Mouse (Mus musculus): ENCODE measurements around the gene Lysmd1.
"Not testable (repeated sequence)": the region's sequence is repeated elsewhere in the genome, so short reads cannot be mapped to it uniquely, and the experiment has no call there.

Lysmd1 gene

DNA sequence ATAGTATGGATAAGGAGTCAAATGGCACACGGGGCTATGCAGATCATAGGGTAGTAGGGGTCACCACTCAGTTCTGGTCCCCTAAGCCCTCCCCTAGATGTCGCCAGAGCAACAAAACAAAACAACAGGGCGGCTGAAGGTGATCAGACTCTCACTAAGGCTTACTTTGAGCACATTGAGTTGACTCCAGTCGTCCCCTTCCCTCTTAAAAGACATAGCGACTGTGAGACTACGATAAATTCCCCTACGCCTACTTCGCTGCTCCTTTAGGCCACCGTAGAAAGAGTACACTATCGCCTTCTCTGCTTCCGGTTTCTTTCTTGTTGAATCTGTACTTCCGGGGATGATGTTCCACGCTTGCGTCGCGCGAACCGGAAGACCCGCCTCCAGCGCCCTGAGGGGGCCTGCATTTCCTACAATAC lies at the start of gene Lysmd1, which contains the start of gene Scnm1:
Gene Lysmd1 (plus strand): TSS at position 409 of the 422 bp plus-strand sequence.
Gene Scnm1 (minus strand): TSS at position 332 of the 422 bp plus-strand sequence.
- peak; percentile 84 to 92 for DNase-seq

DNA sequence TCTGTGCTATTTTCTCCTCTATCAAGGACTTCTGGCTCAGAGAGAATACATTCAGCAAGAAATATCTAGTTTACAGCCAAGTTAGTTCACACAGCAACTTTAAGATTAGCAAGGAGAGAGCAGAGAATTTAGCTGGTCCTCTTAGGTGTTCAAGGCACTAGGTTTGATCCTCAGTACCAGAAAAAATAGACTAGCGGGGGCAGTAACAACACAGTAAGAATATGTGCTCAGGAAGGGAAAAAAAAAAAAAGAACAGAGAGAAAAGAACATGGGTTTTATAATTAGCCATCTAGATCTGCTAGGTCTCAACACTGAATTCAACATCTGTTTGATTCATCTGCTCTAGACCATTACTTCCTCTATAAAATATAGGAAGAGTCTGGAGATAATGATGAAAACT lies 45.8 kb upstream of the Lysmd1 start:
- no peak for DNase-seq

DNA sequence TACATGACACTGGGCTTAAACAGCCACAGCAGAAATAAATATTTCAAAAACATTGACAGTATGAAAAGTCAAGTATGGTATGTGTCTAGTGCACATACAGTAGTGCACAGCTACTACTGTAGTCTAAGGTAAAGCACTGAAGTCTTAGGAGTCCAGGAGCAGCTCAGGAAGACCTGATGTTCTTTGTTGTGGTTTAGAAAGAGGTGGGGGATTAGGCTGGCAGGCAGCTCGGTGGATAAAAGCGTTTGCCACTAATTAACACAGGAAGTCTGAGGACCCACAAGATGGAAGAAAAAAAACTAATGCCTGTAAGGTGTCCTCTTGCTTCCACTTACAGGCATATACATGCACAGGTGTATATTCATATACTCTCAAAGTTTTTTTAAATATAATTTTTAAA lies 33.0 kb upstream of the Lysmd1 start:
- DNase-seq: no peak

DNA sequence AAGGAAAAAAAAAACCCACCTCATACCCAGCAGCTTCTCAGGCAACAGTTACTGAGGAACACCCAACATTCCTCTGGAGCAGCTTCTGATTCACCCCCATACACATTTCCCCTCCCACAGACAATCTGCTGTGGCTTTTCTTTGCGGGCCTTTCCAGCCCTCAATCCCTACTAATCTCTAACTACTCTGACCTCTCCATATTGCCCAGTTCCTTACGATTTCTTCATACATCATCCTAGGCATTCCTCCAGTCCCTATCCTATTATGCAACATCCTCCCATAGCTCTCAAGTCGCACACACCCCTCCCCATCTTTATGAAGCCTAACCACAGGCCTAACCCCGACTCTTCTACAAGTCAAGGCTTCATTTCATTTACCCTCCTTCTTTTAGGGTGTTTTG lies 28.8 kb upstream of the Lysmd1 start:
- DNase-seq: no peak

DNA sequence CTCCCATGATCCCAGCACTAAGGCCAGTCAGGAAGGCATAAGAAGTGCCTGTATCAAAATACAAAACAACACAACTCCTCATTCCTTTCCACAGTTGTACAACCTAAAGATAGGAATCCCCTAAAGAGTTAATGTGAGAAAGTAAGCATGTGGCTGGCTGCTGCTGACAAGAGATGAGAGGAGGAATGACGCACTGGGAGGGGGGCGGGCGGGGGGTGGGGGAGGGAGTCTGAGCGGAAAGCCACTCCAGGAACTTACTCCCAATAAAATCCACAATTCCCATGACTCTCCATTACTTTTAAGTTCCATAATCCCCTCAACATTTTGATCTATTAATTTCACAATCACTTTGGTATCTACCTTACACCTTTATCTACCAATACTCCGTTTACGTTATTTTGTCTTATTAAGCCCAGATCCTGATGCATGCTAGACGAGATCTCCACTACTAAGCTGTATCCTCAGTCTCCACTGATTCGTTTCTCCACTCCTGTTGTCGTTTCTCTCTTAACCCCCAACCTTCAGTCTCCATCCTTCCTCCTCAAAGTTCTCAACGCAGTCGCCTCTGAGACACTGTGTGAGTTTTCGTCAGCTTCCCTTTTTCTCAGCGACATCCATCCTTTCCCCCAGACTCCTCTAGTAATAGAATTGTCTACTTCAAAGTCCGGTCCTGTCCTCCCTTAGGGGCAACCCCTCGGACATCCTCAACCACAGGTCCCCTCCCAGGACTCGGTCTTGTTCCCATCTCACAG lies 28.1 kb upstream of the Lysmd1 start:
- DNase-seq: no peak

DNA sequence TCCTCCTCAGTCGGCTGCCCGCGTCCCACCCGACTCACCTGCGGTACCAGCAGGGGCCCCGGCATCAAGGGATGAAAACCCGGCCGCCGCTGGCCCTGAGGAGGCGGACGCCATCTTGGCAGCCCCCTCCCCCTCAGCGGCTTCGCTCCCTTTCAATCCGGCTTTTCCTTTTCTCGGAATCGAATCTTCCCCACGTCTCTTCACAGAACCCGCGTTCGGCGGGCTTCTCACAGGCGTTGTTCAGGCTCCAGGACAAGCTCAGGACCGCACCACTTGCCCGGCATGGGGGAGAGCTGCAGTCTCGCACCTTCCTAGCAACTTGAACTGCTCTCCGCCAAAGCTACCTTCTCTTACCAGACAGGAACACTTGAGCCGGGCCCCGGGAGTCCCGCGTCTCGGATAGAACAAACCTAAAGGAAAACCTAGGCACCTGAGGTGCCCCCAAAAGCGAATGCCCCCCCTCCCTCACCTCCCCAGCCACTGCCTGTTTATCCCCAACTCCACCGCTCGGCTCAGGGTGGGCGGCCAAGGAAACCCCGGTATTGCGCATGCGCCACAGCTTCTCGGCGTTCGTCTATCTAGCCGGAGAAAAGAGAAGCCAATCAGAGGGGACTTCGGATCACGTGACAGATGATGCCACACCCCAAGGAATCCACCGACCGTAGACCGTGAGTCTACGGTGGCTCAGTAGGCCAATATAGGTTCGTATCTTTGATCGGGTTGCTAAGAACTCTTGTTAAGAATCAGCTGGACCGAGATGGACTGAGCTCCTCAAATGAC lies 27.4 kb upstream of the Lysmd1 start, which contains the start of gene Pip5k1a:
Gene Pip5k1a (minus strand): TSS at position 593 of the 780 bp plus-strand sequence.
- peak; percentile 94 to 97 for DNase-seq

DNA sequence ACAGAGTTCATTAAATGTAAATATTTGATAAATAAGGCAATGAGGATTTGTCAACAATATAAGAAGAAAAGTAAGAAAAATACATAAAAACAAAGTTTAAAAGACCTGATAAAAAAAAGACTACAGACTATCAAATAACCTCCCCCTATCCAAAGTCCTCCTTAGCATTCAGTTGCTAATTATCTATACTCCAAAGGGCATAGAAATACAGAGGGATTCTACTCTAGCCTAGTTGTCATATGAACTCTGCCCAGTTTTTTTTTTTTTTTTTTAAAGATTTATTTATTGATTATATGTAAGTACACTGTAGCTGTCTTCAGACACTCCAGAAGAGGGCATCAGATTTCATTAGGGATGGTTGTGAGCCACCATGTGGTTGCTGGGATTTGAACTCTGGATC lies 26.6 kb upstream of the Lysmd1 start:
- DNase-seq: not testable (repeated sequence)

DNA sequence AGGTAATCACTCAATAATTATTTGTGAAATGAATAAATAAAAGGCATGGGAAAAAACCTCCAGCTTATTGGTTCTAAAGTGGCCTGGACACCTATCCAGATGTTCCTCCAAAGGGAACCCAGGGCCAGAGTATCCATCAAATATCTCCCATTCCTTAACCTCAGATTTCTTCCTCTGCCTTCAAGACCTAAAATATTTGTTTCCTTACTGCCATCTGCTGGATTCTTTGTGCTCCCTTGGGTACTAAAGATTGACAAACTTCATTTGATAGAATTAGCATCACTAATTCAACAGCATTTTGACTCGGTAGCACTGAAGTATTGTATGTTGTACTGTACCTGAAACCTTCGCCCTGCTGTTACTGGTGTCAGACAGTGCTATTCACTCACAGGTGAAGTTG lies 26.0 kb upstream of the Lysmd1 start:
- no peak for DNase-seq

DNA sequence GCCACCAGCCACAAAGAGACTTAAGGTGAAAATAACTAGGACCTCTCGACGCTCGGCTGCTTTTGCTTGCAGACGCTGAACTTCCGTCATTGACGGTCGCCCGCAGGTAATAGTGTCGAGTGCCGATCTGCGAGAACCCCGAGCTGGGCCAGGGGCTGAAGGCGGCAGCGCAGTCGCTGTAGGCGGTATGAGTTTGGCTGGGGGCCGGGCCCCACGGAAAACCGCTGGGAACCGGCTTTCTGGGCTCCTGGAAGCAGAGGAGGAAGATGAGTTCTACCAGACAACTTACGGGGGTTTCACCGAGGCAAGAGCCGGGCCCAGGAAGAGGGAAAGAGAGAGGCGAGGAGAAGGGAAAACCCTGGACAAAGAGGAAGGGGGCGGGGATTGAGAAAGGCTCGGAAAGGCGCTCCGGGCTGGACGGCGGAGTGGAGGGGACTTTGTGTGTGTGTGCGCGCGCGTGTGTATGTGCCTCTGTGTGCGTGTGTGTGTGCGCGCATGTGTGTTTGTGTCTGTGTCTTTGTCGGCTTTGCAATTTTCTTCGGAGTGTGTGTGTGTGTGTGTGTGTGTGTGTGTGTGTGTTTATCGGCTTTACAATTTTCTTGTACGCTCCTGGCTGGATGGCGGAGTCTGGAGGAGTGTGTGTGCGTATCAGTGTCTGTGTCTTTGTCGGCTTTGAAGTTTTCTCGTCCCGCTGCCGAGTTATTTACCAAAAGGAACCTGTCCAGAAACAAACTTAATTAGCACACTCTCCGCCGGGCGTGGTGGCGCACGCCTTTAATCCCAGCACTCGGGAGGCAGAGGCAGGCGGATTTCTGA lies 22.8 kb upstream of the Lysmd1 start, which contains the start of gene Vps72:
Gene Vps72 (plus strand): TSS at position 112 of the 816 bp plus-strand sequence.
- peak; percentile 89 to 91 for DNase-seq

DNA sequence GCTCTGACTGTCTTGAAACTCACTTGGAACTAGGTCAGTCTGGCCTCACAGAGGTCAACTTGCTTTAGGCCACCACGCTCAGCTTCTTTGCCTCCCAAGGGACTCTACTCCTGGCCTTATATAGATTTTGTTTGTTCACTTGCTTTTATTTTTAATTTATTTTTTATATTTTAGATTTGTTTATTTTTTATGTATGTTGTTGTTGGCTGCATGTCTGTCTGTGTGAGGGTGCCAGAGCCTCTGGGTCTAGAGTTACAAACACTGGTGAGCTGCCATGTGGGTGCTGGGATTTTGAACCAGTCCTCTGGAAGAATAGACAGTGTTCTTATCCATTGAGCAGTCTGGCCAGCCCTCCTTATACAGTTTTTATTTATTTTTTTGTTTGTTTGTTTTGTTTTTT lies 21.1 kb upstream of the Lysmd1 start:
- no peak for DNase-seq

DNA sequence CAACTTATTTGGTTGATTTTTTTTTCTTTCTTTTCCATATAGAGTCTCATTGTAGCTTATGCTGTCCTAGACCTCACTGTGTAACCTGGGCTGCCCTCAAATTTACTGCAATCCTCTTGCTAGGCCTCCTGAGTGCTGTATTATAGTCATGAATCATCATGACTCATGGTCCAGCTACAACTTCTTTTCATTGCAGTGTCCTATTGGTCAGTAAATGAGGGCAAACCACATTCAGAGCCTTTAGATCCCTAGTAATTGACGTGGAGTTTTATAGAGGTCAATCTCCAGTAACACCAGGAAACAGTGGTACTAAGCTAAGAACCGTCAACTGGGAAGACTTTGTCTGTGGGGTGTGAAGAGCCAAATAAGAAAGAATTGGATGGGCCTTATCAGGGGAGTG lies 16.1 kb upstream of the Lysmd1 start:
- DNase-seq: no peak

DNA sequence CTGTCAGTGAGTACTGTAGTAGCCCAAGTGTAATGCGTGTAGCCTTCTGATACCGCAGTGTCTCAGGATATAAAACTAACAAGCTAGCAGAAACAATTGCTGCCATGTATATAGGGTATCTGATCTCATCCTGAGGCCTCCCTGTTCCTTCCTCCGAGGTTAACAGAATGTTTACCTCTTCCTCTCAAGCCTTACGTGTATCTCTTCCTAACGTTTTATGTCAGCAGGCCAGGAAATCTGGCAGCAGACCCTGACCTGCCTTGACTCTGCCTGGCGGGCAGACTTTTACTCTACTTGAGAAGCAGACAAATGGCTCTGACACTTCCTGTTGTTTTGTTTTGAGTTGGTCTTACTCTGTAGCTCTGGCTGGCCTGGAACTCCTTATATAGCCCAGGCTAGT lies 12.3 kb upstream of the Lysmd1 start:
- no peak for DNase-seq

DNA sequence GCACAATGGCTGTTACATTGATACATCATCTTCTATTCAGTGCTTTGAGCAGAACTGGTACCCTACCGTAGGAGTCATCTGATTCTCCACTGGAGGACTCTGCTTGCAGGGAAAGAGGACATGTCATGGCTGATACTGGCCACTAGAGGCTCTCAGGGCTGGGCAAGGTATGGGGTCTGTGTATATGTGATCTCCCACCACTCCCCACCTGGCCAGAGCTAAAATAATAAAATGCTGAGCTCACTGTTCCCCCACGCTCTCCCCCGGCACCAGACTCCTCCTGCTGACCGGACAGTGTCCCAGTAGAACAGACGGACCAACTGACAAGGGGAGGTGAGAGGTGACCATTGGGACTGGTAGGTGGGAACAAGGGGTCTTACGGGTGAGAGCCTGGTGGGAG lies 9.6 kb upstream of the Lysmd1 start, which contains the start of gene Tmod4:
Gene Tmod4 (plus strand): TSS at position 231 of the 400 bp plus-strand sequence.
- peak in 1 of 2 experiments; percentile 31 for DNase-seq

DNA sequence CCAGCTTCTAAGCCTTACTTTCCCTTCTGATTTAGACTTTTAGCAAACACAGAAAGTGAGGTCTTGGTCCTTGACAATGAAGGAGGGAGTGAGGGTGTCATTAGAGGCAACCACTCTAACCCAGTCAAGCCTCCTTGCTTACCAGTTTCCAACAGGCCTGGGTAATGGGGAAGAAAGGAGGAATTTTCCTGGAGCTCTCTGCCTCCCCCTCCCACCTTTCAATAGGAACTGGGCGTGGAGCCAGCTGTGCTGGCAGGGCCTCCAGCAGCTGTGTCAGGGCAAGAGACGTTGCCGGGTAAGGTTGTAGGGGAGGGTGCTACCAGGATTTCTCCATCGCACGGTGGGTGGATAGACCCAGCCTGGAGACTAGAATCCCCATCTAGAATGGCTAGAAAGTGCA lies 8.9 kb upstream of the Lysmd1 start:
- no peak for DNase-seq

DNA sequence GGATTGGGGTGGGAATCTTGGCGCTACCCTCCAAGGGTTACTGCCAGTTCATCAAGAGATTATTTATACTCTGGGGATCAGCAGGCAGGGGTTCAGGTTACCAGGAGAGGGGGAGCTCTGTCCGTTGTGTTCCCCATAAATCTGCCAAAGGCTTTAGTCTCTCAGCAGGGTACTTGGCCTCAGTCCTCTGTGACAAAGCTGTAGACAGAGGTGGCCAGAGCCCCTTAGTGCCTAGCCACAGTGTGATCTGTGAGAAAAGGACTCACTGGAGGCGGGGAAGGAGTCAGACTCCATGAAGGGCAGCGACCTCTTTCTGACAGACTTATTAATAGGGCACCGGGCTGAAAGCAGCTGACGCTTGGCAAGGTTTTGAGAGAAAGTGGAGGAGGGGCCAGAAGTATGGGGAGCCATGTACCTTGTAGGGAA lies 4.6 kb upstream of the Lysmd1 start:
- DNase-seq: no peak

DNA sequence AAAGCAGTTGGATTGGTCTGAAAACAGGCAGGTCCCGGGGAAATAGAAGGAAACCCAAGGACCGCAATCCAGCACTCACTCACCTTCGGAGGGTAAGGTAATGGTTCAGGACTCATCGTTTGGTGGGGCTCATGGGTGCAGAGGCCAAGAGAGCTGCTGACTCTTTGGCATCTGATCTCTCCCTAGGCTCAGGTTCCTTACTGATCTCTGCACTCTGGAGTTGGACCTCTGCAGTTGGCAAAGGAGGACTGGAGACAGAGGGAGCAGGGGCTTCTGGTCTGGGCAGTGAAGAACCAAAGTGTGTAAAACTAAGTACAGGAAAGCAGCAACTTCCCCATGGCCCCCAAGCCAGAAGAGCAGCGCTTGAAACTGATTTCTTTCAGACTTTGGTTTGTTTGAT lies 3.8 kb upstream of the Lysmd1 start:
- DNase-seq: no peak

DNA sequence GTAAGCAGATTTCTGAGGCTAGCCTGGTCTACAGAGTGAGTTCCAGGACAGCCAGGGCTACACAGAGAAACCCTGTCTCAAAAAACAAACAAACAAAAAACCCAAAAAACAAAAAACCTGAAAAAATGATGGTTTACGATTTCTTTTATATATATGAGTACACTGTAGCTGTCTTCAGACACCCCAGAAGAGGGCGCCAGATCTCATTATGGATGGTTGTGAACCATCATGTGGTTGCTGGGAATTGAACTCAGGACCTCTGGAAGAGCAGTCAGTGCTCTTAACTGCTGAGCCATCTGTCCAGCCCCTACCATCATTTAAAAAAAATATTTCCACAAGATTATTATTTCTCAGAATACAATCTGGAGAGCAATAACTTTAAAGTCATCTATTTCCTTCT lies 1.5 kb upstream of the Lysmd1 start:
- DNase-seq: not testable (repeated sequence)

DNA sequence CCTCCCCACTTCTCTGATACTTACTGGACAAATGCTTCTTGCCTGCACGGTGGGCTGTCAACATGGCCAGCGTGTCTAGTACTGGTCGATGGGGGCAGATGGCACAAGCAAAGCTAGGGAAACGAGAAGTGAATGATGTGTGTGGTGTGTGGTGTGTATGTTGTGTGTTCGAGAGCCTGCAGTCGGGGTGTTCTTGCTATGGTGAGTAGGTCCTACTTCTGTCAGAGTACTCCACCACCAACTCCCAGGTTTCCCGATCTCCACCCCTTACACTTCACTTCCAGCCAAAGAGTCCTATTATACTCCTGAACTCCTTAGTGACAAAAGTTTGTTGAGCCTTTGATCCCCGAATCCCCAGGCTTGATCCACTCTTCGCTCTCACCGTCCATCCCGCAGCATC lies 712 bp upstream of the Lysmd1 start:
- no peak for DNase-seq

DNA sequence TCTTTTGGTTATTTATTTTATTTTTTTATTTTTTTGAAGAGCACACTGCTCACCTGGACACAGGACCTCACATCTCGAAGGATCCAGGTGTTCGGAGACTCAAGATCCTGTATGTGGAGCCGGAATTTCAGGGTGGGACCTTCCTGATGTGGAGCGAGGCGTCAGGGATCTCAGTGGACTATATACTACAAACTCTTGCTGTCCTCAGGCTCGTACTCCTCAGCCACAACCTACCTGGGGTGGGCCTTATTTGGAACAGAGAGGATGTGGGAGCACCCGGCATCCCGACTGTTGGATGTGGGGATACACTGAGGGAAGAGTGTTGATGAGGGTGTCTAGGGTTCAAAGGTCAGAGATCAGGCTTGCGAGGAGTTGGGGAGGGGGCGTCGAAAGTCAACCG lies 245 bp downstream of the Lysmd1 start:
- DNase-seq: not testable (repeated sequence)

DNA sequence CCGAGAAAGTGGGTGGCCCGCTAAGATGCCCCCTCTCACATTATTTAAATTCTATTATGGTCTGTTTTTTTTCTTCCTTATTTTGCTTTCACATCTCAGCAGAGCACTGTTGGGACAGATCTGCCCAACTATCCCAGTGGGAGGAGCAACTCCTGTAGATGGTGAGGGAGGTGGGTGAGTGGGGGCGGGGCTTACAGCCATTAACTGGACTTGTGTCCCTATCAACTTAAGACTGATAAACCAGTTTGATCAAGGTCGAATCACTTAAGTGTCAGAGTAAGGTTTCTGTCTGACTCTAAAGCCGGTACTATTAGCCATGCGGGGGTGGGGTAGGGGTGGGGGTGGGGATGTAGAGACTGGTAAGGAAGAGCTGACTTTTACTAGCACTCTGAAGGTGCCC lies 1.1 kb downstream of the Lysmd1 start:
- peak in 1 of 2 experiments; percentile 45 for DNase-seq

DNA sequence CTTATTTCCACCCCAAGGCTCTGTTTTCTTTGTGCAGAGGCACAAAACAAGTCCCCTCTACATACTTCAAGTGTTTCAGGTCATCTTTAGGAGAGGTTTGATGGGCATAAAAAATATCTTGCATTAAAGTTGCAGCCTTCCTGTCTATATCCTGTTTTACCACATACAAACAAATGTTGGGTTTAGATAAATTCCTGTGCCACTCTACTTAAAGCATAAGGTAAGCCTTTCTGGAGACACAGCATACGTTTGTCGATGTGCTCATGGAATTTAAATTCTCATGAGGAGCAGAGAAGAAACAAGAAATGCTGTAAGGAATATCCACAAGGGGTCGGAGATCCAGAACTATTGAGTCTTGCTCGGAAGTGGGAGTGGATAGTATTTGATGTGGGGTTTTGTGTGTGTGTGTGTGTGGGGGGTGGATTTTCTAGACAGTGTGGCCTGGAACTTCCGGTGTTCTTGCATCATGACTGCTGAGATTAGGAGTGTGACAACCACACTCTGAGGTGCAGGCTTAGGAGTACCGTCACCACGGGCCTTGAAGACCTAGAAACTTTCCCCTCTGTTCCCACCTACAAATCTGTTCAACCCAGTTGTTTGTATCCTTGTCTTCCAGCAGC lies 1.7 kb downstream of the Lysmd1 start:
- DNase-seq: peak in 1 of 2 experiments; percentile 42

DNA sequence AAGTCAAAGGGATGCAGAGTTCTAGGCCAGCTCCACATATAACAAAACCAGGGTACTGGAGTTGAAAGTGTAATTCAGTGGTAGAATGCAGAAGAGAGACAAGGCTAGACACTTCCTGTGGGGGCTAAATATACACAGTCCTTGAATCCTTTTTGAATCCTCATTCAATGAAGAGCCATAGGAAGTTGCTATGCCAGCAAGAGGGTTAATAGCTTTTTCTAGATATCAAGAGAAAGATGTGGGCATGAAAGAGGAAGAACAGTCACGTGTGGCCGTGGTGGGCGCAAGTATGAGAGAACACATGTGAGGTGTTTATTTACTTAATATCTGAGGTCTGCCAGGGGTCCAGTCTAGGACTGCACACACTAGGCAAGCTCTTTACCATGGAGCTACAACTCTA lies 2.4 kb downstream of the Lysmd1 start:
- no peak for DNase-seq
